Mouse (Mus musculus): Measurements from ENCODE around the gene Galnt14. TPM values are rescaled to one million over a fixed set of nuclear protein-coding genes. Genes with fewer than 3 reads are reported as not detected.

Gene Galnt14
- polyA plus RNA-seq (2017; shearing (Covaris generic)): 0.94 TPM

GRCm38 (mm10) chr17:73710042-73710911, at the start of gene Galnt14:
Galnt14 (minus strand) TSS chr17:73710453.

Other genes starting within 250 kb of the Galnt14 start
- 81.1 TPM for gene Ehd3, start 93.7 kb upstream of the Galnt14 start, polyA plus RNA-seq (2017; shearing (Covaris generic))
- gene Xdh, start 239.7 kb upstream of the Galnt14 start, polyA plus RNA-seq (2017; shearing (Covaris generic)): 55.9 TPM

All from activated CD4-positive, CD25-positive, alpha-beta regulatory T cell, adult 9 weeks (primary cell).